35 mouse cellular contexts compared by ENCODE assay signal in the genomic region with DNA sequence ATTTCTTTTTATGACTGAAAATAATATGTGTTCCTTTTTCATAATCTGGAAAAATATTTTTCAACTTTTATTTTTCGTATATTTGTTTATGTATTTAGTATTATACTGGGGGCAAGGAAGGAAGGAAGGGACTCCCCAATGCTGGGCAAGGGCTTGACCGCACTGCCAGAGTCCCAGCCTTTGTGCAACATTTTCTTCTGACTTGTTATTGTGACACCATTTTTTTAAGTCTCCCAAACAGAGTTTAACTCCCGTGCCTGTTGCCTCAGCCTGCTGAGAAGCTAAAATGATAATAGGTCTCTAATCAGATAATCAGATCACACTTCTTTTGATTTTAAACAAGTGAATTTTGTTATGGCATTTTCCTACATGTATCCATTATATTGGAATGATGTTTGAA.
"Had no signal": no experiment of that assay in that cellular context is flagged by ENCODE, and none has a peak within 500 bp of the region (broad histone marks: within the 10 kb centered on the region; RNA-seq: fewer than 3 reads in every experiment).

No protein-coding gene starts in this region.

- H3K9ac ChIP-seq: heart, embryonic 12.5 days; heart, embryonic 13.5 days; heart, embryonic 15.5 days; hindbrain, embryonic 12.5 days; hindbrain, embryonic 13.5 days; hindbrain, embryonic 14.5 days; hindbrain, embryonic 15.5 days; intestine, embryonic 15.5 days; kidney, embryonic 15.5 days had no signal

- DNase-seq: heart, postnatal 10 days; heart, postnatal 14 days; heart, postnatal 36 days; heart, postnatal 4 days; kidney, adult 11 months; kidney, adult 18-20 months; kidney, adult 2 months; kidney, adult 8-10 months; kidney, adult 9 months; kidney, postnatal 10 days; kidney, postnatal 14 days; kidney, postnatal 25 days; kidney, postnatal 36 days; kidney, postnatal 4 days; layer of hippocampus, adult 9-11 months; layer of hippocampus, postnatal 36 days had no signal

- H3K4me1 ChIP-seq: heart, embryonic 10.5 days; heart, embryonic 12.5 days; heart, embryonic 13.5 days; heart, embryonic 15.5 days; hindbrain, embryonic 10.5 days; hindbrain, embryonic 12.5 days; hindbrain, embryonic 13.5 days; hindbrain, embryonic 15.5 days; intestine, embryonic 15.5 days; kidney, embryonic 15.5 days had no signal

- H3K4me2 ChIP-seq: heart, embryonic 11.5 days; heart, embryonic 12.5 days; heart, embryonic 13.5 days; heart, embryonic 15.5 days; hindbrain, embryonic 12.5 days; hindbrain, embryonic 13.5 days; hindbrain, embryonic 14.5 days; hindbrain, embryonic 15.5 days; intestine, embryonic 15.5 days; kidney, embryonic 15.5 days had no signal

- H3K4me3 ChIP-seq: heart, embryonic 10.5 days; heart, embryonic 12.5 days; heart, embryonic 13.5 days; heart, embryonic 15.5 days; hindbrain, embryonic 10.5 days; hindbrain, embryonic 12.5 days; hindbrain, embryonic 13.5 days; hindbrain, embryonic 15.5 days; intestine, embryonic 15.5 days; kidney, embryonic 15.5 days; layer of hippocampus, adult 2 months had no signal

- H3K27me3 ChIP-seq: heart, embryonic 12.5 days; heart, embryonic 13.5 days; heart, embryonic 15.5 days; hindbrain, embryonic 12.5 days; hindbrain, embryonic 13.5 days; hindbrain, embryonic 15.5 days; intestine, embryonic 15.5 days; kidney, embryonic 15.5 days had no signal

- ATAC-seq: hindbrain, embryonic 16.5 days; hindbrain, postnatal 0 days; inflammation-experienced regulatory T-cells, adult 6 months; intestine, embryonic 15.5 days; intestine, embryonic 16.5 days; intestine, postnatal 0 days had no signal

- H3K9me3 ChIP-seq: heart, embryonic 10.5 days; heart, embryonic 12.5 days; heart, embryonic 13.5 days; heart, embryonic 15.5 days; hindbrain, embryonic 10.5 days; hindbrain, embryonic 12.5 days; hindbrain, embryonic 13.5 days; hindbrain, embryonic 15.5 days; intestine, embryonic 15.5 days; kidney, embryonic 15.5 days had no signal

- H3K36me3 ChIP-seq: heart, embryonic 10.5 days; heart, embryonic 12.5 days; heart, embryonic 13.5 days; heart, embryonic 15.5 days; hindbrain, embryonic 10.5 days; hindbrain, embryonic 12.5 days; hindbrain, embryonic 13.5 days; hindbrain, embryonic 15.5 days; intestine, embryonic 15.5 days; kidney, embryonic 15.5 days had no signal

- H3K27ac ChIP-seq: heart, embryonic 10.5 days; heart, embryonic 13.5 days; heart, embryonic 15.5 days; hindbrain, embryonic 10.5 days; hindbrain, embryonic 12.5 days; hindbrain, embryonic 13.5 days; hindbrain, embryonic 14.5 days; hindbrain, embryonic 15.5 days; hindbrain, postnatal 0 days; intestine, embryonic 15.5 days; kidney, embryonic 15.5 days; kidney, postnatal 0 days; layer of hippocampus, adult 2 months had no signal
